Mouse (Mus musculus) stomach, postnatal 0 days (tissue): ENCODE measurements at regions not wholly inside any gene's neighbourhood (a gene's known extent, or its start where the extent isn't known, plus 50 kb on each side); places are given as distances from the start of the nearest gene placed in this dataset.

Experiments used
- CTCF ChIP-seq: IDR thresholded peaks from 2 replicates; pipeline ENCODE4 v1.5.1; 2016; ENCODE audit warnings: antibody characterized with exemption, low read depth, mild to moderate bottlenecking, moderate library complexity
- EP300 ChIP-seq: optimal IDR thresholded peaks from 2 replicates; pipeline ENCODE3; 2016; ENCODE audit warnings: antibody characterized with exemption

- no peak for TF ChIP-seq EP300
- no peak for TF ChIP-seq CTCF
Observed at GRCm38 (mm10) chr3:83586551-83586950, 179.6 kb upstream of the Sfrp2 start.
